Mouse (Mus musculus): ENCODE data around the gene Kmt2d. TPM values are rescaled to one million over a fixed set of nuclear protein-coding genes. Genes with fewer than 3 reads are reported as not detected.

Gene Kmt2d
- polyA plus RNA-seq, 1 experiment: 38.1 TPM

DNA sequence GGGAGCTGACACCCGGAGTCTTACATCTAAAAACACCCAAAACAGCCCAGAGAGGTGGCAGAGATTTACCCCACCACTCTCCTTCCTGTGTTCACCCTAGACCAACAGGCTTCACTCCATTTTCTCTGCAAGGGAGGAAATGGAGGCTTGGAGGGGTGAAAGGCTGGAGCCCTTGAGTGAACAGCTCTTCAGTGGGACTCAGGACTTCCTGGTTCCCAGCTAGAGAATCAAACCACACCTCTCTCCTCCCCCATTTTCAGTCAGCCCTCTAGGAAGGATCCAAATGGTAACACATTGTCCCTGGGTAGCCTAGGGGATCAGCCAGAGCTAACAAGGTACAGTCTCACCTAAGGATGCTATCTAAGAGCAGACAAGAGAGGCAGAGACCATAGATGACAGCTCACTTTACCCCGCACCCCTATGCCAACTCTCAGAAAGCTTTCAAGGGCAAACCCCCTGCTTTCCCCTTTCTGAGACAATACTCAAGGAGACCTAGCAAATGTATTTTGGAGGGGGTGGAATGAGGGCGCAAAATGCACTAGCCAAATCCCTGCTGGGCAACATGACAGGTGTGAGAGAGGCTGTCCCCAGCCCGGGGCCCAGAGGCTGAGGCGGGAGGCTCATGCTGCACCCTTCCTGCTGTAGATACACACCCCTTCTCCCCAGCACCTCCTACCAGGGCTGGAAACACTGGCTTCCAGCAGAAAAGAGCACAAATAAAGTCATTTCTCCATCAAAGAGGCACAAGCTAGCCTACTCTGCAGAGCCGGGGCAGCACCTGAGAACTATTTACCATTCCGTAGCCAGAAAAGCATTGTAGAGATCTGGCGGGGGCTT is 1.4 kb downstream of the Kmt2d start:
- TF ChIP-seq GATA1 (IDR thresholded peaks at IDR 0.05; ENCODE audit: low read length): no peak

DNA sequence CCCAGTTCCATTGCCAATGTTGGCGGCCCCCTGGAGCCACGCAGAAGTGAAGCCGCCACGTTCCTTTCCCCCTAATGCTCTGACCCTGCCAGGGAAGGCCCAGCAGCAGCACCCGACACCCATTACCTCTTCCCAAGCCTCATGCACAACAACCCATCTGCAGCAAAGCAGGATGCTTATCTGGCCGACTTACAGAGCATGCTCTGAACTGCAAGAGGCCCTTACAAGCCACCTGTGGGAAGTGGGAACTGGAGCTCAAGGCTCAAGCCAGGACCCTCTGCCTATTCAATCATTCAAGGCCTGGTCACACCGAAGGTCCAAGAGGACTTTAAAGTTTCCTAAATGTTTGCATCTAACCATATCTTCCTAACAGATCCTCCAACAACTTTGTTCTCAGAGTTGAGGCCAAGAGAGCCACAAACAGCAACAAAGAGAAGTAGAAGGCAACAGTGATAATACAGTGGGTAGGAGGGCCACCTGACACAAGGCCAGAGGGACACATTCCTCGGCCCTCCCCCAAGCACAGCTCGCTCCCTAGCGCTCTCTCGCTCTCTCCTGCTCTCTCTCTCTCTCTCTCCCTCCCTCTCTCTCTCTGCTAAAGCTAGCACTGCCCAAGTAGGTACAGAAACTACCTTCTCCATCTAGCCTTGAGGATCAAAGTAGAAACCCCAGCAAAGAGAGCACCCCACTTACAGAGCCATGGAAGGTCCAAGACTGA is 2.5 kb downstream of the Kmt2d start:
- TF ChIP-seq GATA1 (IDR thresholded peaks at IDR 0.05; ENCODE audit: low read length): no peak

DNA sequence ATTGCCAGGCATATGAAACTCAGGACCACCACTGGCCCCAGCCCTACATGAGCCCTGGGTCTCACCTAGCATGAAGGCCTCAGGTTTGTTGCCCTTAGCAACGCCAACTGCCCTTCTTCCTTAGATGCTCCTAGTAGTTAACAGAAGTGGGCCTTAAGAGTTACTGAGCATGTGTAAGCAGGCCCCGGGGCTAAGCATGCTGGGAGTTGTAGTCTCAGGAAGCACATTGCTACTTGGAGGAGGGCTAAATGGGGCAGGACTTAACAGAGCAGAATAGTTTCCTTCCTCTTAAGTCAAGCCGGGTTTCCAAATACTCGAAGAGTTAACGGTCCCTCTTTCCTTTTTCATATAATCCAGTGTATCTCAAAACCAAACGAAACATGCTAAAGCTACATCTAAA is 3.7 kb downstream of the Kmt2d start:
- TF ChIP-seq GATA1 (IDR thresholded peaks at IDR 0.05; ENCODE audit: low read length): no peak

DNA sequence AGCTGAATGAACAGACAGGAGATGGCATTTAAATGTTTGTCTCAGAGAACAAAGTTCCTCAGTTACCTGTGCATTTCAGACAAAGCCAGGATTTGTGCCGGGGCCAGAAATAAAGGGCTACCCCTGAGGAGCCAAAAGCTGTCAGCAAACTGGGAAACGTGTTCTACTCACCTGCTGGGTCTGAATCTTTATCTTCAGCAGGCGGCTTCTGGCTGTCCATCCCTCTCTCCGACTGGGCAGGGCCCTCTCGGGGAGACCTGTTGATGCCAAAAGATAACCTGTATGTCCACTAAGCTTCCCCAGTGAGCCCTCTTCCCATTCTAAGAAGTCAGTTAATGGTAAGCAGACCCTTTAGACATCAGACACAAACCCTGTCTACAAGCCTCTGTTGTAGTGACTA is 4.5 kb downstream of the Kmt2d start:
- TF ChIP-seq GATA1 (IDR thresholded peaks at IDR 0.05; ENCODE audit: low read length): no peak

DNA sequence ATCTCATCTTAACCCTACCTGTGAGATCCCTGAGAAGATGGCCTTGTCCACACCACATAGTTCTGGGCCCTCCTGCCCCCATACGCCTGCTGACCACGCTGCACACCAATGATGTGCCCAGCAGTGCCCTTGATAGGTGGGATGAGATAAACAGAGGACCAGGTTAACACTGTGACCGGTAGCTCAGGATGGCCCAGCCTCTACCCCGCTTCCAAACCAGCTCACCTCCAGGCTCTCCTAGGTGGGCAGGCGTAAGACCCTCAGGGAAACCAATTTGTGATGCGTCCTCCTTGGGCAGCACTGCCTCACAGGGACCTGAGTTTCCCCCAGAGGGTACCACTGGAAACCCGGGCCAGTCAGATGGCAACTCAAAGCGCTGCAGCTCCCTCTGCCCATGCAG is 5.2 kb downstream of the Kmt2d start:
- TF ChIP-seq GATA1 (IDR thresholded peaks at IDR 0.05; ENCODE audit: low read length): no peak

DNA sequence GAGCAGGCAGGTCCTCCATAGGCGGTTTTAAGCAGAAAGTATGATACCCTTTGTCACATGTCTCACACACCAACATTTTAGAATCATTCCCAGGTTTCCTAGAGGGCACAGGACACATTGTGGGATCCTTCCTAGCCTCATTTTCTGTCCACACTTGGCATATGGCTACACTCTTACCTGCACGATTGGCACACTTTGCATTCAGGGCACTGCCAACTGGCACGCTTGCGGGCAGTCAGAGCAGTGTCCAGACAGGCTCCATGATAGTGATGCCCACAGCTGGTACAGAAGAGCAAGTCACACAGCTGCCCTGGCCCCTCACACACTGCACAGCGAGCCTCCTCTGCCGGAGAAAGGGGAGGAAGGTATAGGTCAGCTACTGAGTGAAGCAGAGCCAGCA is 6.1 kb downstream of the Kmt2d start:
- no peak for TF ChIP-seq GATA1 (IDR thresholded peaks at IDR 0.05; ENCODE audit: low read length)

DNA sequence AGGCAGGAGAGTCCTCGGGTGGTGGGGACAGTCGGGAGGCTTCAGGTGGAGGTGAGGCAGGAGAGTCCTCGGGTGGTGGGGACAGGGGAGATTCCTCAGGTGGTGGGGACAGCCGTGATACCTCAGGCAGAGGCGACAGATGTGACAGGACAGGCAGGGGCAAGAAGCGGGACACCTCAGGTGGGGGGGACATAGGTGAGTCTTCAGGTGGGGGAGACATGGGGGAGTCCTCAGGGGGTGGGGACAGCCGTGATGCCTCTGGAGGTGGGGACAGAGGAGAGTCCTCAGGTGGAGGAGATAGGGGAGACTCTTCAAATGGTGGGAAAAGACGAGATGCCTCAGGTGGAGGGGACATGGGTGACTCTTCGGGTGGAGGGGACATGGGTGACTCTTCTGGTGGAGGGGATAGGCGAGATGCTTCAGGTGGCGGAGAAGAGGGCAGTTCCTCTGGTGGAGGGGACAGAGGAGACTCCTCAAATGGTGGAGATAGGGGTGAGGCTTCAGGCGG is 7.5 kb downstream of the Kmt2d start:
- no peak for TF ChIP-seq GATA1 (IDR thresholded peaks at IDR 0.05; ENCODE audit: low read length)

DNA sequence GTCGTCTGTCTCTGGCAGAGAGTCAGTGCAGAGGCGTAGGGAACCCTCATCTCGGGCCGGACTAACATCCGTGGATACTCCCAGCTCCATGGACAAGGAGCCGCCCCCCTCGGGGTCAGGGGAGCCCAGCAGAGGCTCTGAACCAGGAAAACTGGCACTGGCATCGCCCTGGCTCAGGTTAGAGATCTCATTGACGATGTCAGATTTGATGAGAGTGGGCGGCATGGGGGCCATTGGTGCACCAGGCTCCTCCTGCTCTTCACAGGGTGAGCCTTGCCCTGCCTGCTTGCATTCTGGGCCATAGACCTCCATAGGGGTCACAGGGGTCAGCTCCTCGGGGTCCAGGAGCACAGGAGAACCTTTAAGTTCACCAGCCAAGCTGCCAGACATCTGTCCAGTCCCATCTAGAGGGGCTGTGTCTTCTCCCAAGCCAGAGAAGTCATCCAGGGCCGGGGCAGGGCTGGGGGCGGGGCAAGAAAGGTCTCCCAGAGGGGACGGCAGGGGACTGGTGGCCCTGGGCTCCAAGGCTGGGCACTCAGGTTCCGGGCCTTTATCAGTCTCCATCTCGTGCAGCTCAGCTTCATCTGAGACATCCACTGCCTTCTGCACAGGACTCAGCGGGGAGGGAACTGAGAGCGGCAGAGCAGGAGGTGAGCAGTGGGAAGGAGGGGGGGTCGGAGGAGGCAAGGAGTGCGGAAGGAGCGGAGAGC is 9.1 kb downstream of the Kmt2d start:
- no peak for TF ChIP-seq GATA1 (IDR thresholded peaks at IDR 0.05; ENCODE audit: low read length)

DNA sequence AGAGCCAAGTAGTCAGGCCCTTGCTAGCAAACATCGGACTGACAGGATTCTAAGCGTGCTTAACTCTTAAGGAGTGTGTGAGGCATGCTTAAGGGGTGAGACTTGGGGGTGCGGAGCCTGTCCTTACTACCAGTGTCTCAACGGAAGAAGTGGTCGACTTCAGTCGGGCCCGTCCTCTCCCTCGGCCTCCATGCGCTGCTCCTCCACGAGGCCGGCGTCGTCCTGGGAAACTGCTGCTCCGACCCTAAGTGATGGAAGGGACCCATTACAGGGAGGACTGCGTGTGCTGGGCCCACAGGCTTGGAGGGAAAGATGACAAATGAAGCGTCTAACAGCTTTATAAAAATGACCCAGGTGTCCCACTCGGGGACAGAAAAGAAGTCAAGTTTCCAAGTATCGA is 10.1 kb downstream of the Kmt2d start:
- no peak for TF ChIP-seq GATA1 (IDR thresholded peaks at IDR 0.05; ENCODE audit: low read length)

DNA sequence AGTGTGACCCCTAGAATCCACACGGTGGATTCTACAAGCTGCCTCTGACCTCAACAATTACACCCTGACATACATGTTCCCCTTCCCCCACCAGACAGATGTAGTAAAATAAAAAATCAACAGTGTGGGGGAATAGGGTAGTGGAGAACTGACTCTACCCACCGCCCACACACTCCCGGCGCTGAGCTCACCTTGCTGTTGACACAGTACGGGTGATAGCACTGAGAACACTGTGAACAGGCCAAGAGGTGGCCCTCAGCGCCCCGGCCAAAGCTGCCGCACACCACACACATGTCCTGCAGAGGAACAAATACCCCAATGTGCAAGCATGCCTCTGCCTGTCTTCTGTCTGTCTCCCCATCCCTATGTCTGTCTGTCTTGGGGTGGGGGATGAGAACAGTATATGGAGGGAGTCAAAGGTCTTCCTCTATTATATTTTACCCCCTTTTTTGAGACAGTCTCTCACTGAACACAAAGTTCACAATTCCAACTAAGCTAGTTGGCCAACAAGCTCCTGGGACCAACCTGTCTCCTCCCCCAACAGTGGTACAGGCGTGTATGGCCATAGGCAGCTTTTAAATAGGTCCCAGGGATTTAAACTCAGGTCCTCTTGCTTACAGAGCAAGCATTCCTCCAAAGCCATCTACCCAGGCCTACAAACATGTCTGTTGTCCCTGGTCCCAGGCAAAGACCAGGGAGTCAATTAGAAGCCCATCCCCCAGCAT is 11.5 kb downstream of the Kmt2d start:
- TF ChIP-seq GATA1 (IDR thresholded peaks at IDR 0.05; ENCODE audit: low read length): no peak

DNA sequence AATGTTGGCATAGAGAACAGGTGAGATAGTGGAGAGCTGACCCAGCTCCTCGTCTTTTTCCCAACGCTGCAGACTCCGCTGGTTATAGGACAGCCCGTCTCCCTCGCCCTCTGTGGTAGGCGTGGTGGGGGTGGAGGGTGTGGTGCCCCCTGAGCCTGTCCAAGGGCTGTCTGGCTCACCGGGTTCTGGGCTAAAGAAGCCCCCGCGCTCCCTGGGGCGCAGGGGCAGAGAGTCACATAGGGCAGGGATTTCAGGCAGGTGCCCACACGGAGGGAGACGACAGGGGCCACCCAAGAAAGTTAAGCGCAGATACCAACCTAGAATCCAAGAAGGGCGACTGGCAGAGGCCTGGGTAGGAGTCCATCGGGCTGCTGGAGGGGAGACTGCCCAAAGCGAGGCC is 16.8 kb downstream of the Kmt2d start:
- no peak for TF ChIP-seq GATA1 (IDR thresholded peaks at IDR 0.05; ENCODE audit: low read length)

DNA sequence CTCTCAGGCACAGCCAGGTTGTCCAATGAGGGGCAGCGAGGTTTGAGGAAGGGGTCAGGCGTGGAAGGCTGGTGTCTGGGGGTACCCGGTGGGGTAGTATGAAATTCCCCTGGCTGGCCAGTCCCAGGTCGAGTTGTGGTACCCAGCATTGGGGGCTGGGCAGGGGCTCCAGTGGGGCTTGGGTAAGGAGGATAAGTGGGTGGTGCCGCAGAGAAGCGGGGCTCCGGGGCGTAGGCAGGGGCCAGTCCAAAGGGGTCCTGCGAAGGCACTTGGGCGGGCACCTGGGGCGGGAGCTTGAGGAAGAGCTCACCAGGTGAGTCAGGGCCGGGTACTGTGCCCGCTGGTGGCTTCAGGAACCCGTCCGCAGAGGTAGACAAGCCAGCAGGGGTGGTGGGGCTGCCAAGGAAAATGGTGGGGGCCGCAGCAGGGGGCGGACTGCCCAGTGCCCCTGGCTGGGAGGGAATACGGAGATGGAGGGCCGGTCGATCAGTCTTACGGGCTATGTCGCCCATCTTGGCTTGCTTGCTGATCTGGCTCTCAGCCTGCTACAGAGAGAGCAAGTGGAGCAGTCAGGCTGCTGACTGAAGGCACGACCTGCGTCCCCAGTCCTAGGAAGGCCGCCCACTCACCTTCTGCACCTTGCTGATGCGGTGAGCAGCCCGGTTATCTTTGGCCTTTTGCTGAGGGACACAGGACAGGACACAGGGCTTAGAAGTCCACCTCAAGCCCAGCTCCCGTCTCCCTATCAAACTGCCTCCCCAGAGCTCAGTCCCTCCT is 17.7 kb downstream of the Kmt2d start:
- TF ChIP-seq GATA1 (IDR thresholded peaks at IDR 0.05; ENCODE audit: low read length): no peak

DNA sequence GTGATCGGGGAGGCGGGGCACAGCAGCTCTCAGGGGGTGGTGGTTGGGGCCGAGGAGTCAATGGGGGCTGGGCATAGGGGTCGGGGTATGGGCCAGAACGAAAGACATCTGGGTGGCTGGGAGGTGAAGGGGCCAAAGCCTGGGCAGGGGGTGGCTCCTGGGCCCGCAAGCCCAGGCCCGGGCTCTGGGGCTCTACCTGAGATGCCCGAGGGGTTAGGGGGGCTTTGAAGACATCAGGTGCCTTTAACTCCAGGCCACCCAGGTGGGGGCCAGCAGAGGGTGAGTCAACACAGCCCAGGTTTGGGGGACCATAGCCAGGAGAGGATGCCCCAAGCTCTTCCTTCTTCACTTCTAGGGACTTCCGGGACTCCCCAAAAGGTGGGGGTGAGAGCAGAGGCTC is 18.3 kb downstream of the Kmt2d start:
- TF ChIP-seq GATA1 (IDR thresholded peaks at IDR 0.05; ENCODE audit: low read length): no peak

DNA sequence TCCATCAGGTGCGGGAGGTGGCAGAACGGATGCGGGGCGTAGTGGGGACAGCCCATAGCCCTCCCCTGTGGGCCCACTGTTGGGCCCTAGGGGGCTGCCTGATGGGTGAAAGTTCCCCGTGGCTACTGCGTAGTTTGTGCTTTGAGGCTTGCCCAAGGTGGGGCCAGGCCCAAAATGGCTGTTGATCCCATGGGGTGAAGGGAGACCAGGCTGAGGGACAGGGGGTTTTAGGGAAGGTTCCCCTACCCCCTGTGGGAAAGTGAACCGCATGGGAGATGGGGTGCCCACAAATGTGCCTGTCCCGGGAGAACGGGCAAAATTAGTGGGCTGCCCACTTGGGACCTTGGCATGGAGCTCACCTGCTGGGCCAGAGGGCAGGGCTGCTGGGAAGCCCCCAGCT is 18.9 kb downstream of the Kmt2d start:
- TF ChIP-seq GATA1 (IDR thresholded peaks at IDR 0.05; ENCODE audit: low read length): no peak

All from G1E-ER4 (cell line).